Mouse (Mus musculus) lung, postnatal 0 days (tissue): ENCODE measurements at regions not wholly inside any gene's neighbourhood (a gene's known extent, or its start where the extent isn't known, plus 50 kb on each side); places are given as distances from the start of the nearest gene placed in this dataset.

Experiments
- CTCF ChIP-seq: IDR thresholded peaks from 2 replicates; pipeline ENCODE4 v1.5.1; 2016; ENCODE audit warnings: antibody characterized with exemption, mild to moderate bottlenecking
- EP300 ChIP-seq: IDR thresholded peaks from 2 replicates; pipeline ENCODE4 v1.6.1; 2016; ENCODE audit warnings: antibody characterized with exemption, mild to moderate bottlenecking, control low read depth

DNA sequence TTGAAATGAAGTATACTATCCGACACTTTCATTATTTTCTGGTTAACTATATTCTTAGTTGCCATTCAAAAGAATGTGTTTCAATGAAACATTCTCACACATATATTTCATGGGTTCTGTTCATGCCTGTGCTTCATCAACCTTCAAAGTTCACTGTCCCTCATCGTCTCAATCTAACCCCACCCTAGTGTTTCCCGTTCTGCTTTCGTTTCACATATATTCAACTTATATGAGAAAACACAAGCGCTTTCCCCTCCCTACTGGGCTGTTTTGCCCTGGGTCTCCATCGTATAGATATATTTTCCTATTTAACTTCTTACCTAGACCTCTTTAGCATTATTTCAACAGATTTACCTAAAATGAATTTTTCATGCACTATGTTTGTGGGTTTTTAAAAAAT is 458.3 kb upstream of the Mef2c start:
- no peak for TF ChIP-seq CTCF
- TF ChIP-seq EP300 = no peak
